Mouse (Mus musculus): ENCODE measurements around the gene Grap2.

GRCm38 (mm10) chr15:80557745-80558144, 14.6 kb upstream of the Grap2 start:
- TF ChIP-seq MAX (IDR thresholded peaks at IDR 0.05) (no peak), USF1 (IDR thresholded peaks at IDR 0.05; ENCODE audit: low read depth) (no peak), CTCF (IDR thresholded peaks at IDR 0.05; ENCODE audit: control insufficient read depth, insufficient read depth, insufficient read length) (no peak), CEBPB (IDR thresholded peaks at IDR 0.05; ENCODE audit: low read depth) (no peak)
